15 mouse cellular contexts compared by ENCODE assay signal in the genomic region with DNA sequence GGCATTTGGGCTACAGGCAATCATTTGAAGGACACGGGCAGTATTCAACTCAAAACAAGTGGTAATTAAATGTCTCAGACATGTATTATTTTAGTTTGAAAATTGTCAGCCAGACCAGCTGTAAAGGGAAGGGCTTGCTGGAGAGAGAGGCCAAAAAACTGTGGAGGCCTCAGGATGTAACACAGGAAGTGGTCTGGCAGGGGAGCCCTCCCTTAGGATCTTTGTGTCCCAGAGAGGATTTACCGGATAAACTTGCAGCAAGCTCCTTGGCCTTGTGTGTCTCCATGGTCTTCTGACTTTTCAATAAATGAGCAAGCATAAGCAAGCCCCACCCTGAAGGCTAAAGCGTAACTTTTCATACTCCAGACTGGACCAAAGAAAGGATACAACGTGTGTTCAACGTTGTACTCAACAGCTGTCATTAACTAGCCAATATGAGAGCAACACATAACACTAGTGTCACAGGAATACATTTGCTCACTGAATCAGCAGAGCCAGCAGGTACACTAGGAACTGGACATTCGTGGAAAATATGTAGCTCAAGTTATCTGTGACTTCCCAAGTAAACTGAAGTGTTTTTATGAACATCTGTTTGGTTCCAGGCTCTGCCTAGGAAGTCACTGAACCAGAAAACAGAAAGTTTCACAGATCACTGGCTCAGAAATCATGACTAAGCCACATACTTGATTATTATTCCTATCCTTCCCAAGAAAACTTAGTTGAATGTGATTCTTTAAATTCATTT. TPM values are rescaled to one million over a fixed set of nuclear protein-coding genes. Genes with fewer than 3 reads are reported as not detected.
A peak's percentile ranks its signal among the peaks of the same experiment; 100 is the strongest.
DNase-seq lines count a peak whose midpoint lies in the region; ATAC-seq lines count a peak whose summit lies in the region.
"Had no signal": no experiment of that assay in that cellular context is flagged by ENCODE, and none has a peak within 500 bp of the region (broad histone marks: within the 10 kb centered on the region; RNA-seq: fewer than 3 reads in every experiment).

No protein-coding gene starts in this region.

- ATAC-seq in lung, embryonic 15.5 days (ENCODE audit: borderline replicate concordance, extremely low read depth, low FRiP score, low TSS enrichment): no peak
- no peak for ATAC-seq in forebrain, embryonic 13.5 days
- ATAC-seq: liver, postnatal 0 days had no signal

- peaks cover 31% of the 10 kb centered on the region for H3K4me1 ChIP-seq in lung, embryonic 15.5 days
- H3K4me1 ChIP-seq in forebrain, embryonic 13.5 days: no peaks in the 10 kb centered on the region
- H3K4me1 ChIP-seq: forebrain, embryonic 15.5 days; heart, embryonic 15.5 days had no signal

- H3K4me2 ChIP-seq in lung, embryonic 15.5 days: no peak overlapping the region
- H3K4me2 ChIP-seq in forebrain, embryonic 13.5 days: no peak overlapping the region
- H3K4me2 ChIP-seq: forebrain, embryonic 15.5 days; heart, embryonic 15.5 days had no signal

- no peaks in the 10 kb centered on the region for H3K9me3 ChIP-seq in lung, embryonic 15.5 days
- H3K9me3 ChIP-seq in forebrain, embryonic 13.5 days (replicated peaks): no peaks in the 10 kb centered on the region
- H3K9me3 ChIP-seq: forebrain, embryonic 15.5 days; heart, embryonic 15.5 days had no signal

- H3K27ac ChIP-seq in lung, embryonic 15.5 days: peak overlapping the region; percentile 91
- H3K27ac ChIP-seq in forebrain, embryonic 13.5 days: no peak overlapping the region
- H3K27ac ChIP-seq: forebrain, embryonic 15.5 days; heart, embryonic 15.5 days had no signal

- 54% methylated on average over 6 of the region's 6 CpGs for WGBS in lung, embryonic 15.5 days
- WGBS in forebrain, embryonic 13.5 days: 82% methylated on average over 6 of the region's 6 CpGs

- no peak overlapping the region for H3K9ac ChIP-seq in lung, embryonic 15.5 days
- H3K9ac ChIP-seq in forebrain, embryonic 13.5 days: no peak overlapping the region
- H3K9ac ChIP-seq: forebrain, embryonic 15.5 days; heart, embryonic 15.5 days; liver, postnatal 0 days had no signal

- DNase-seq in lung, adult 18-20 months: no peak
- DNase-seq in gastrocnemius, postnatal 25 days: peak; percentile 59
- peak; percentile 78 for DNase-seq in kidney, adult 9 months
- DNase-seq in retina, postnatal 1 day: peak; percentile 17
- no peak for DNase-seq in cerebellum, adult 9-10 months
- DNase-seq: adrenal gland, postnatal 25 days; cerebellum, adult 18-20 months; liver, postnatal 0 days; right cerebral cortex, postnatal 4 days; thymus, adult 18-20 months had no signal

- H3K27me3 ChIP-seq in lung, embryonic 15.5 days: no peaks in the 10 kb centered on the region
- H3K27me3 ChIP-seq in forebrain, embryonic 13.5 days: no peaks in the 10 kb centered on the region
- H3K27me3 ChIP-seq: heart, embryonic 15.5 days had no signal

- no peak overlapping the region for H3K4me3 ChIP-seq in lung, embryonic 15.5 days
- H3K4me3 ChIP-seq in forebrain, embryonic 13.5 days: no peak overlapping the region
- H3K4me3 ChIP-seq: forebrain, embryonic 15.5 days; heart, embryonic 15.5 days had no signal

- no peaks in the 10 kb centered on the region for H3K36me3 ChIP-seq in lung, embryonic 15.5 days
- H3K36me3 ChIP-seq in forebrain, embryonic 13.5 days (ENCODE audit: poor library complexity, severe bottlenecking): no peaks in the 10 kb centered on the region
- H3K36me3 ChIP-seq: forebrain, embryonic 15.5 days; heart, embryonic 15.5 days had no signal

RNA-seq across cellular contexts. Expression of gene Lyplal1, which starts 19.7 kb away (rescaled TPM):
- polyA plus RNA-seq in lung, embryonic 15.5 days (2015; fragmentation: Nextera tagmentation; extraction: Ambion mirVana): 28.3 and 29.0 TPM in 2 replicates
- 1 to 10 TPM; 1.4 to 2.4 TPM for total RNA-seq in gastrocnemius, postnatal 25 days (2021)
- 15.7 and 16.2 TPM in 2 replicates for polyA plus RNA-seq in forebrain, embryonic 13.5 days (2015; fragmentation: Nextera tagmentation; extraction: Ambion mirVana)
- total RNA-seq: neutrophil, adult 5-6 weeks had no signal

Comparison
In these comparisons a context has a peak if more than half of its experiments do, and no peak if none do; other contexts are left out.
1. DNase-seq: peak in gastrocnemius, postnatal 25 days (single experiment), kidney, adult 9 months (single experiment) and retina, postnatal 1 day (single experiment); none in lung, adult 18-20 months (0 of 2) and cerebellum, adult 9-10 months (single experiment).